Mouse (Mus musculus) activated CD4-positive, CD25-positive, alpha-beta regulatory T cell, adult 9 weeks (primary cell): ENCODE measurements around the gene Cdh19. TPM values are rescaled to one million over a fixed set of nuclear protein-coding genes. Genes with fewer than 3 reads are reported as not detected.

ENCODE experiments used
- polyA plus RNA-seq: library from polyadenylated mRNA; unstranded; fragments of 100-300 nt; shearing (Covaris generic); gene quantifications from one replicate; pipeline ENCODE4 v1.2.1, GENCODE M21; 2017

Cdh19 gene
- polyA plus RNA-seq = not detected

DNA sequence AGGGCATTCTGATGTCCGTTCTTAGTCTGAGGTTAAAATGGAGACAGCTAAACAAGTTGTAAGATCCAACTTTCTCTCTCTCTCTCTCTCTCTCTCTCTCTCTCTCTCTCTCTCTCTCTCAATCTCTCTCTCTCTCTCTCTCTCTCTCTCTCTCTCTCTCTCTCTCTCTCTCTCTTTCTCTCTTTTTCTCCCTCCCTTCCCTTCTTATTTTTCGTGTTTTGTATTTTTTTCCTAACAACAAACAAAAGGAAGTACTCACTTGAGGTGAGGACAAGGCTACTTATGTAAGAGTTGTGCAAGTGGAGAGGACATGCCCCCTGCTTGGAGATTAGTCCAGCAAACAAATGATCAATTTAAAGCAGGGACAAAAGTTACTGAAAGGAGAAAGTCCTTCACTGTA is at the start of gene Cdh19:
Cdh19 (minus strand) TSS at position 101 of the 400 bp plus-strand sequence.

